In genomic region chr4:45452569-45453111, GRCm38 (mm10) we compare ENCODE assay signal across 9 mouse cellular contexts. TPM values are rescaled to one million over a fixed set of nuclear protein-coding genes. Genes with fewer than 3 reads are reported as not detected.
DNase-seq lines count a peak whose midpoint lies in the region; ATAC-seq and TF ChIP-seq lines count a peak whose summit lies in the region.
"Had no signal": no experiment of that assay in that cellular context is flagged by ENCODE, and none has a peak within 500 bp of the region (broad histone marks: within the 10 kb centered on the region; RNA-seq: fewer than 3 reads in every experiment).

No protein-coding gene starts in this region.

- H3K4me2 ChIP-seq in forebrain, postnatal 0 days (ENCODE audit: low read depth), result no peak overlapping the region
- no peak overlapping the region for H3K4me2 ChIP-seq in forebrain, embryonic 14.5 days (ENCODE audit: low read length)
- peak overlapping the region; percentile 28 for H3K4me2 ChIP-seq in liver, embryonic 11.5 days
- H3K4me2 ChIP-seq in midbrain, embryonic 11.5 days, result no peak overlapping the region

- 0 out of 2 replicates have a peak overlapping the region, but pooled peaks have one; percentile 15 for H3K27ac ChIP-seq in forebrain, postnatal 0 days (ENCODE audit: low read depth, low read length)
- no peak overlapping the region for H3K27ac ChIP-seq in forebrain, embryonic 14.5 days (ENCODE audit: low read depth, low read length)
- H3K27ac ChIP-seq in liver, embryonic 11.5 days (ENCODE audit: low read depth, low read length), result peak overlapping the region; percentile 77
- no peak overlapping the region for H3K27ac ChIP-seq in midbrain, embryonic 11.5 days (ENCODE audit: low read depth, low read length)

- no peak for ATAC-seq in forebrain, postnatal 0 days
- ATAC-seq in forebrain, embryonic 14.5 days, result no peak
- peak; percentile 64 for ATAC-seq in liver, embryonic 11.5 days (replicated peaks; ENCODE audit: low FRiP score)
- no peak for ATAC-seq in midbrain, embryonic 11.5 days (ENCODE audit: low FRiP score)
- ATAC-seq in erythroid progenitor cell, adult 5-6 weeks (replicated peaks; ENCODE audit: low FRiP score, poor library complexity, severe bottlenecking), result no peak

- peaks cover 11% of the 10 kb centered on the region for H3K36me3 ChIP-seq in forebrain, postnatal 0 days (ENCODE audit: insufficient read depth)
- peaks cover 16% of the 10 kb centered on the region for H3K36me3 ChIP-seq in forebrain, embryonic 14.5 days (ENCODE audit: control insufficient read depth, insufficient read depth, low read length)
- H3K36me3 ChIP-seq in liver, embryonic 11.5 days (ENCODE audit: control insufficient read depth, insufficient read depth, low read length), result peaks cover 4% of the 10 kb centered on the region; the same call in 1 of the 2 replicates
- no peaks in the 10 kb centered on the region for H3K36me3 ChIP-seq in midbrain, embryonic 11.5 days (ENCODE audit: control insufficient read depth, insufficient read depth, low read length)

- 74% methylated on average over 7 of the region's 7 CpGs for WGBS in forebrain, postnatal 0 days
- 79% methylated on average over 7 of the region's 7 CpGs for WGBS in forebrain, embryonic 14.5 days
- WGBS in liver, embryonic 11.5 days, result 67% methylated on average over 7 of the region's 7 CpGs
- 74% methylated on average over 7 of the region's 7 CpGs for WGBS in midbrain, embryonic 11.5 days

- H3K4me1 ChIP-seq in forebrain, postnatal 0 days (ENCODE audit: insufficient read depth), result peaks cover 13% of the 10 kb centered on the region
- H3K4me1 ChIP-seq in forebrain, embryonic 14.5 days (ENCODE audit: control insufficient read depth, insufficient read depth, low read length), result peaks cover 16% of the 10 kb centered on the region; the same call in 1 of the 2 replicates
- peaks cover 13% of the 10 kb centered on the region for H3K4me1 ChIP-seq in liver, embryonic 11.5 days (replicated peaks; ENCODE audit: control insufficient read depth, insufficient read depth, low read length)
- 0 out of 2 replicates have a peak, but pooled peaks cover 3% of the 10 kb centered on the region for H3K4me1 ChIP-seq in midbrain, embryonic 11.5 days (ENCODE audit: control insufficient read depth, insufficient read depth, low read length)

- H3K27me3 ChIP-seq in forebrain, postnatal 0 days (ENCODE audit: insufficient read depth, low read length), result no peaks in the 10 kb centered on the region
- H3K27me3 ChIP-seq in forebrain, embryonic 14.5 days (replicated peaks; ENCODE audit: control insufficient read depth, insufficient read depth, low read length), result no peaks in the 10 kb centered on the region
- H3K27me3 ChIP-seq in liver, embryonic 11.5 days (replicated peaks; ENCODE audit: control insufficient read depth, insufficient read depth, low read length), result no peaks in the 10 kb centered on the region
- H3K27me3 ChIP-seq in midbrain, embryonic 11.5 days (ENCODE audit: control insufficient read depth, insufficient read depth, low read length), result no peaks in the 10 kb centered on the region

- H3K9ac ChIP-seq in forebrain, postnatal 0 days, result no peak overlapping the region
- H3K9ac ChIP-seq in forebrain, embryonic 14.5 days (ENCODE audit: low read length), result no peak overlapping the region
- H3K9ac ChIP-seq in liver, embryonic 11.5 days (ENCODE audit: low read depth, low read length), result peak overlapping the region; percentile 4; the same call in 1 of the 2 replicates
- H3K9ac ChIP-seq in midbrain, embryonic 11.5 days (ENCODE audit: low read length), result no peak overlapping the region

- DNase-seq in forebrain, postnatal 0 days, result no peak
- DNase-seq in forebrain, embryonic 14.5 days (ENCODE audit: low spot score), result no peak
- peak; percentile 44 for DNase-seq in adrenal gland, postnatal 14 days
- DNase-seq in heart, postnatal 36 days, result peak; percentile 55 to 56
- no peak for DNase-seq in liver, embryonic 11.5 days (ENCODE audit: low spot score)
- DNase-seq in skeletal muscle tissue, adult 2 months (ENCODE audit: low read depth, low spot score), result peak; percentile 59
- DNase-seq in midbrain, embryonic 11.5 days (ENCODE audit: low spot score, missing footprints), result no peak

- TF ChIP-seq CTCF in forebrain, postnatal 0 days (IDR thresholded peaks at IDR 0.05; ENCODE audit: low read depth), result no peak

- intact Hi-C loops in heart, postnatal 36 days (cut with DNase I), result loop anchor here (2.0 kb wide), 2 partner anchors 16 to 76 kb away; no protein-coding TSS in a partner anchor

- H3K9me3 ChIP-seq in forebrain, postnatal 0 days (ENCODE audit: low read length), result no peaks in the 10 kb centered on the region
- H3K9me3 ChIP-seq in forebrain, embryonic 14.5 days (replicated peaks; ENCODE audit: control insufficient read depth, low read length), result no peaks in the 10 kb centered on the region
- H3K9me3 ChIP-seq in liver, embryonic 11.5 days (ENCODE audit: control insufficient read depth, low read length), result no peaks in the 10 kb centered on the region
- H3K9me3 ChIP-seq in midbrain, embryonic 11.5 days (ENCODE audit: control insufficient read depth, low read length), result no peaks in the 10 kb centered on the region

- no peak overlapping the region for H3K4me3 ChIP-seq in forebrain, postnatal 0 days (ENCODE audit: low read depth, low read length)
- no peak overlapping the region for H3K4me3 ChIP-seq in forebrain, embryonic 14.5 days (ENCODE audit: low read depth, low read length)
- H3K4me3 ChIP-seq in liver, embryonic 11.5 days (ENCODE audit: low read depth, low read length), result no peak overlapping the region
- no peak overlapping the region for H3K4me3 ChIP-seq in midbrain, embryonic 11.5 days (ENCODE audit: low read depth, low read length)
- H3K4me3 ChIP-seq: erythroblast, embryonic 14.5 days had no signal

RNA-seq across cellular contexts. Expression of gene Slc25a51, which starts 44.1 kb away (rescaled TPM):
- total RNA-seq in forebrain, postnatal 0 days (2014; rRNA removed), result 94.6 and 128 TPM in 2 replicates
- 76.8 and 83.9 TPM in 2 replicates for polyA plus RNA-seq in forebrain, postnatal 0 days (2015; fragmentation: Nextera tagmentation; extraction: Ambion mirVana)
- 82.5 and 84.3 TPM in 2 replicates for polyA plus RNA-seq in forebrain, embryonic 14.5 days (2014; fragmentation: Nextera tagmentation; extraction: Ambion mirVana)
- 449 and 529 TPM in 2 replicates for total RNA-seq in adrenal gland, postnatal 14 days (2021)
- total RNA-seq in heart, postnatal 36 days (2021), result 100 to 1,000 TPM; 107 to 111 TPM
- polyA plus RNA-seq in liver, embryonic 11.5 days (2014; fragmentation: Nextera tagmentation; extraction: Ambion mirVana), result 81.6 and 83.1 TPM in 2 replicates
- polyA plus RNA-seq in midbrain, embryonic 11.5 days (2014; fragmentation: Nextera tagmentation; extraction: Ambion mirVana), result 63.4 and 78.6 TPM in 2 replicates
- total RNA-seq in erythroid progenitor cell, adult 5-6 weeks (2015; ENCODE audit: low replicate concordance), result 261 and 374 TPM in 2 replicates
- total RNA-seq in erythroid progenitor cell, adult 5-6 weeks (2017; ENCODE audit: low replicate concordance), result 263 and 320 TPM in 2 replicates

Comparison
In these comparisons a context has a peak if more than half of its experiments do, and no peak if none do; other contexts are left out.
1. H3K27ac ChIP-seq: peak in forebrain, postnatal 0 days (single experiment) and liver, embryonic 11.5 days (single experiment); none in forebrain, embryonic 14.5 days (single experiment) and midbrain, embryonic 11.5 days (single experiment).
2. DNase-seq: peak in adrenal gland, postnatal 14 days (single experiment), heart, postnatal 36 days (2 of 2) and skeletal muscle tissue, adult 2 months (single experiment); none in forebrain, postnatal 0 days (single experiment), forebrain, embryonic 14.5 days (single experiment), liver, embryonic 11.5 days (single experiment) and midbrain, embryonic 11.5 days (single experiment).